Mouse (Mus musculus) brain, embryonic 18.5 days (tissue): ENCODE data around the gene Igf2bp3.
A peak's percentile ranks its signal among the peaks of the same experiment; 100 is the strongest.

Source experiments
- DNase-seq: peaks from one replicate; pipeline ENCODE4 v3.0.0-alpha.2; 2012; ENCODE audit warnings: low read depth, low spot score

Igf2bp3 gene

DNA sequence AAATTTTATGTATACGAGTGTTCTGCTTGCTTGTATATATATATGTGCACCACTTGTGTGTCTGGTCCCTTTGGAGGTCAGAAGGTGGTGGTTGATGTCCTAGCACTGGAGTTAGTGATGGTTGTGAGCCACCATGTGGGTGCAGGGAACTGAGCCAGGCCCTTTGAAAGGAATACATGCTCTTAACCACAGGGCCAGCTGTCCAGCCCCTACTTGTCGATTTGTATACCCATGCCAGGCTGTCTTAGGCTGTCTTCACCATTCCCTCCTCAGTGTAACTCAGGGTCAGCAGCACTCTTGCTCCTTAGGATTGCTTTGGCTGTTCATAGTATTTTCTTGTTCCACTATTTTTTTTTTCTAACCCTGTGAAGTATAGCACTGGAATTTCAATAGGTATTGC, 136.9 kb downstream of the Igf2bp3 start:
- DNase-seq, result no peak

DNA sequence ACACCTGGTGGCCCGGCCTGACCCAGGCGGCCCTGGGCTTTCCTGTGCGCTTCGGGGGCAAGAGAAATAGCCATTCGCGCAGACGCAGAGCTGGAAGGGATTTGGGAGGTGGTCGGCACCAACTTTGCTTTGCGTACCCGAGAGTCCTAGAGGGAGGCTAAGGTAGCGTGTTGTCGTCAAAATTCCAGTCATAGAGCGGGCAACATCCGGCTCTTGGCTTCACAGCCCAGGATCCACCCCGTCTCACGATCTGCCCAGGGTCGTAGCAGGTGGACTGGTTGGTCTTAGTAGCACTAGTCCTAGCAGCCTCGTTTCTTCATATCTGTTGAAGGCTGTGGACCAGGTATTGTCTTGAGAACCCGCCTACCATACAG, 140.7 kb downstream of the Igf2bp3 start:
- no peak for DNase-seq

DNA sequence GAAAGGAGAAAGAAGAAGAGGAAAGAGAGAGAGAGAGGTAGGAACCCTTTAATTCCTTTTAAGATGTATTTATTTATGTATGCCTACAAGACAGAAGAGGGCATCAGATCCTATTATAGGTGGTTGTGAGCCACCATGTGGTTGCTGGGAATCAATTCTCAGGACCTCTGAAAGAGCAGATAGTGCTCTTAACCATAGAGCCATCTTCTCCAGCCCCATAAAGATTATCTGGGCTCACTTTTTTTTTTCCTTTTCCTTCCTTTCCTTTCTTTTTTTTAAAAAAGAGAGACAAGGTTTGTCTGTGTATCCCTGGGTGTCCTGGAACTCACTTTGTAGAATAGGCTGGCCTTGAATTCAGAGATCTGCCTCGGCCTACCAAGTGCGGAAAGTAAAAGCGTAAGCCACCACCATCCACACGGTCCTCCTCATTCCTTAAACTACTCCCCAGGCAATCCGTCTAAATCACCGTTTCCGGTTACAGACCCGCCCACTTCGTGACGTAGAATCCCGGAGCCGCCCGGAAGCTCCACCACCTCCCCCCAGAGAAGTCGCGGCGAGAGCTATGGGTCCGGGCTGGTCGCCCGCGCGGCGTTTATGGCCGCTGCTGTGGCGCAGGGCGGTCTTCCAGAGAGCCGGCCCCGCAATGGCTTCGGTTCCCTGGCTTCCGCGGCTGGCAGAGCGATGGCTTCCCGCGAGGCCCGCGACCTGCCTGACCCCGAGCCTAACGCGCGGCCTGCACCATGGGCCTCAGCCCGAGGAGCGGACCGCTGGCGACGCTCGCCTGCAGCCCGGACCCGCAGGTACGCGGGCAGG, 141.2 kb downstream of the Igf2bp3 start, which contains the start of gene Malsu1:
TSS of gene Malsu1 (plus strand) at position 492 of the 813 bp plus-strand sequence.
- peak; percentile 85 for DNase-seq

DNA sequence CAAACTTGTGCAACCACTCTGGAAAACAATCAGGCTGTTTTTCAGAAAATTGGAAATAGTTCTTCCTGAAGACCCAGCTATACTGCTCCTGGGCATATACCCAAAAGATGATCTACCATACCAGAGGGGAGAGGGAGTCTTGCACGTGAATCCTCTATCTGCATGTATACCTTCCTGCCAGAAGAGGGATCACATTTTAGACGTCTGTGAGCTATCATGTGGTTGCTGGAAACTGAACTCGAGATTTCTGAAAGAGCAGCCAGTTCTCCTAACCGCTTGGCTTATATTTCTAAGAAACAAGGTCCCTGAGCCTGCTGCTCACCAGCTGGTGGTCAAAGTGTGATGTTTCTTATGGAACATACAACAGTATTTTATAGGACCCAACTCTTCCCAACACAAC, 146.4 kb downstream of the Igf2bp3 start:
- no peak for DNase-seq

DNA sequence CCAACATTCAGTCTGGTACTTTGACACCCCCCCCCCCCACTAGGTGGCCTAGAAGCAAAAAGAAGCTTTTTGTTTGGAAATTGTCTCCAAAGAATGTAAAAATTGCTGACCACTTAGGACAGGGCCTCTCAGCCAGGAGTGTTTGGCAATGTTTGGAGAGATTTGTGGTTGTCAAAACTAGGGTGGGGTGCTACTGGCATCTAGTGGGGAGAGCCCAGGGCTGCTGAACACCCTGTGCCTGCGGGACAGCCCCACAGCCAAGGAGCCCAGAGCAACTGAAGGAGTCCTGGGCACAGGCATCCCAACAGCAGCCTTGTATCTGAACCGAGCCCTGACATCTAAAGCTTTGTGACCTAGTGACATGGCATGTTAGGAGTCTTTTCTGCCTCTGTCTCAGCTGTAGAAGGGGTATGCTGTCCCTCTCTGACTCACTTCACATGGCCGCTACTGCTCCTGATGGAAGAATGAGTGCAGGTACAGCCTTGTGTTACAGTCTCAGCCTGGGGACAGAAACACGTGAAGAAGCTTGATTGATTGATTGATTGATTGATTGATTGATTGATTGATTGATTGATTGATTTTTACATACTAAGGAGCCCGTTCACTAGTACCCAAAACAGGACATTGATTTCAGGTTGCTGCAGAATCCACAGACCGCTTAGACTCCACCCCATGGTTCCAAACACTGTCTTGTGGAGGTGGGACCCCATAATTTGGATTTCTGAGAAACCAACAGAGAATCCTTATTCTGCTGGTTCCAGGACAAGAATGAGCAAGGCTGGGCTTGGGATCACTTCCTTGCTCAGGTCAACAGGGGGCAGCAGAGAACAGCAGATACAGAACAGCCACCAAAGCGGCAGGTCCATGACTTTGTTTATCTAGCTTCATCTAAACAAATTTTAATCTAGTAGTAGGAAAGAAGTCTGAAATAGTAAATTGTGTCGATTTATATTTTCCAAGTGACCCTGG, 157.4 kb downstream of the Igf2bp3 start:
- DNase-seq, result peak; percentile 36

DNA sequence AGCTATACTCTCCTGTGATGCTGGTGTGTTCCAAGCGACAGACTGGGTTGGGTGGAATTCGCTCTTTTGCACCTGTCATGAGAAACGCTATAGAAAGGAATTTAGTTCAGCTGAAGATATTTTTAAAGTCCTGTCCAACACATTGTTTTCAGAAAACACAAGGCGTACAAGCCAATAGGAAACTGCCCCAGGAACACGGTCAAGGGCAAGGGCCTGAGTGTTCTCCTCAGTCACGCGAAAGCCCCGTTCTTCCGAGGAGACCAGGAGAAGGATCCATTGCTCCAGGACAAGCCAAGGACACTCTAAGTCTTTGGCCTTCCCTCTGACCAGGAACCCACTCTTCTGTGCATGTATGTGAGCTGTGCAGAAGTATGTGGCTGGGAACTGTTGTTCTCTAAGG, 158.7 kb downstream of the Igf2bp3 start:
- no peak for DNase-seq

DNA sequence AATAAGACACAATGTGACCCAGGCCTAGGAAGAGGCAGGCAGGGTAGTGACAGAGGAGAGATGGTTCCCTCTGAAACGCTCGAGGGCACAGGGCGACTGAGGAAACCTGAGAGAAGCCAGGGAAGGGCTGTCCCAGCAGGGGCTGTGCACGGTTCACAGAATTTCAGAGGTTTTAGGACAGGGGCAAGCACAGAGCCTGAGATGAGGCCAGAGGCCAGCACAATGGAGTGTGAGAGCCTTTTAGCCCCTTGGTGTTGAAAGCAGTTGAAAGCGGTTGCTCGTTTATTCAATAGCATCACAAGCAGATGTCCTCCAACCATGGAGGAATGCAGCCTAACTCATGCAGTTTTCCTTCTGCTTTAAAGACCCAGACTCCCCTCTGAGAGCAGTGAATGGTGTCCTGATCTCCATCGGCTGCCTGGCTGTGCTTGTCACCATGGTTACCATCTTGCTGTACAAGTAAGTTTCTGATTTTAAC, 159.5 kb downstream of the Igf2bp3 start:
- peak; percentile 36 for DNase-seq

DNA sequence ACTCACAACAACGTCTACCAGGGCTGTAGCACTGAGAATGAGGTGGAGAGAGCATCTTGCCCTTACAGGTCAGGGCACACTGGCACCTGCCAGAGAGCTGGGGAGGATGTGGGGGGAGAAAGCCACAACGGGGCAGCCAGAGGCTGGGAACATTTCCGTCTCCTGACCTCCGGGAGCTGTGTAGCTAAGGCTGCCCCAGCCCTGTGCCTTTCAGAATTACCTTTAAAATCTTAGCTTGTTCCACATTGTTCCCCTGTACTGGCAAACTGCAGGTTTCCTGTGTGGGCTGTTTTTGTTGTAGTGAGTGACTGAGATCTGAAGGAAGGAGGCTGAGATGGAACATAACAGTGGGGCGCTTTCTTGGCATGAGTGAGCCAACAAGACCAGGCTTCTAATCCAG, 162.6 kb downstream of the Igf2bp3 start:
- DNase-seq, result no peak

DNA sequence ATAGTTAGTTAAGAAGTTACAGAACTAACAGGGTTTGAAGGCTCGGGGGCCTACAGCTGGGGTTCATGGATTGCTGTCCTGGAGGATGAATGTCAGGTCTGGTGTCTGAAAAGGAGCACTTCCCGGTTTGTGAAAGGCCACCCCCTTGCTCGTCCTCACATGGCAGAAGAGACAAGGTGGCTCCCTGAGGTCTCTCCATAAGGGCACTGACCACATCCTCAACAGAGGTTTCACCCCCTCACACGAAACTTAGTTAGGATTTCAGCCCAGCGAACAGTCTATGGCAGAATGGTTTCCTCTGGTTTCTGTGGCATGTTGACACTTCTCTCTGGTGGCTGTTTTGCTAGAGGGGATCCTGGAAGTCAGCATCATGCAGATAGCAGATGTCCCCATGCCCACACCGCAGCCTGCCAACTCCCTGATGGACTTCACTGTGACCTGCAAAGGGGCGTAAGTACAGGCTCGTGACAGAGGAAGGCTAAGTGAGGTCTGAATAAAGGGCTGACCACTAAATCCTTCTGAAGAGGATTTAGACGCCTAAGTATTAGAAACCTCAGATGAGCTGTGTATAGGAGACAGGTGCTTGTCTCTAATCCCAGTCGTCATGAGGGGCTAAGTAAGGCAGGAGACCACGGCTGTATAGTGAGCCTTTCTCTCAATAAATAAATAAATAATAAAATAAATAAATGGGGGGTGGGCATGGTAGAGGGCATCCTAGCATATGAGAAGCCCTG, 163.9 kb downstream of the Igf2bp3 start:
- DNase-seq, result no peak

DNA sequence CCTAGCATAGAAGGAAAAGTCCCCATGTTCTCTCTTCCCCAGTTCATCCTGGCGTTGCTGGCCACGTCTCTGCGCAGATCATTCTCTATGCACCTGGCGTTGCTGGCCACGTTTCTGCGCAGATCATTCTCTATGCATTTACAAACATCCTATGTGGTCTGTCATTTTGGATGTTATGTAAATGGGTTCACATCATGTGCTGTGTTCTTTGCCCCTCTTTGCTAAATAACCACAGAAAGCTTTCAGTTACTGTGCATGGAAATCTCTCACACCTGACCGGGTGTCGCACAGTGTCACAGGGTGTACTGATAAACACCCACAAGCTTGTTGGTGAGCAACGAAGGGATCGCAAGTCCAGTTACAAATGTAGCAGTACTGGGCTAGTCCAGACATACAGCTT, 166.4 kb downstream of the Igf2bp3 start:
- DNase-seq, result no peak

DNA sequence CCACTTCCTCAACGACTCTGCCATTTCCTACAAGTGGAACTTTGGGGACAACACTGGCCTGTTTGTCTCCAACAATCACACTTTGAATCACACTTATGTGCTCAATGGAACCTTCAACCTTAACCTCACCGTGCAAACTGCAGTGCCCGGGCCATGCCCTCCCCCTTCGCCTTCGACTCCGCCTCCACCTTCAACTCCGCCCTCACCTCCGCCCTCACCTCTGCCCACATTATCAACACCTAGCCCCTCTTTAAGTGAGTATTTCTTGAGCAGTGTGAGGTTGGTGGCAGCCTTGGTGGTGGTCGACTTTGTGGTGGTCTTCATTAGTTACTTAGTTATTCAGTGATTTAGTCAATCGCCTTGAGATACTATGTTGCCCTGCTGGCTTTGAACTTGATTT, 166.9 kb downstream of the Igf2bp3 start:
- no peak for DNase-seq

DNA sequence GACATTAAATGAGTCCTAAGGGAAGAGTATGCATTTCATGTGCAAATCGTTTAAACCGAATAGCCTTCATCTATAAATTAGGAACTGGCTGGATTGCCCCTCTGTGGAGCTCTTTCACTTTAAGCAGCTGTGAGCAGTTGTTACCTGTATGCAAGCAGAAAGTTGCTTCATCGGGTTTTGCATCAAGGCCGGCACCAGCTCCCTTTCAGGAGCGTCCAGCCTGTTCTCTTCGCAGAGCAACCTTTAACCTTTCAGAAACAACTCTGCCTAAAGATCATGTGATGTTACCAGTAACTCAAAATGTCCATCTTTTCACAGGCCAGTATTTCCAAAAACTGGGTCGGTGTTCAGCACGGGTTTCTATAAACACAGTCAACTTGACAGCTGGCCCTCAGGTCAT, 167.8 kb downstream of the Igf2bp3 start:
- DNase-seq, result no peak

DNA sequence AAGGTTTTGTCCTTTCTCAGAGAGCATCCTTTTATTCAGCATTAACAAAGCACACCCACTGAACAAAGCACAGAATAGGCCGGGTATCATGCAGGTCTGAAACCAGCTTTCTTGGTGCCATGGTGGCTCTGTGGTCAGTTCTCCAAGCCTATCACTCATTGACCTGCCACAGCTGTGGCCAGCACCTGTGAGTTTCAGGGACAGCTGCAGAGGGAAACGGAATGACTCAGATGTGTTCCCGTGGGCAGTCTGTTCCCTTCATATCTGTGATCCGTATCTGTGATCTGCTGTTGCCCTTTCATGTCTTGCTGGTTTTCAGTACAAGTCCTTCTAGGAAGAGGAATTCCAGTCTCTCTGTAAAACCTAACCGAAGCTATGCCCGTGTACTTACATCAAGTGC, 168.3 kb downstream of the Igf2bp3 start:
- DNase-seq, result no peak

DNA sequence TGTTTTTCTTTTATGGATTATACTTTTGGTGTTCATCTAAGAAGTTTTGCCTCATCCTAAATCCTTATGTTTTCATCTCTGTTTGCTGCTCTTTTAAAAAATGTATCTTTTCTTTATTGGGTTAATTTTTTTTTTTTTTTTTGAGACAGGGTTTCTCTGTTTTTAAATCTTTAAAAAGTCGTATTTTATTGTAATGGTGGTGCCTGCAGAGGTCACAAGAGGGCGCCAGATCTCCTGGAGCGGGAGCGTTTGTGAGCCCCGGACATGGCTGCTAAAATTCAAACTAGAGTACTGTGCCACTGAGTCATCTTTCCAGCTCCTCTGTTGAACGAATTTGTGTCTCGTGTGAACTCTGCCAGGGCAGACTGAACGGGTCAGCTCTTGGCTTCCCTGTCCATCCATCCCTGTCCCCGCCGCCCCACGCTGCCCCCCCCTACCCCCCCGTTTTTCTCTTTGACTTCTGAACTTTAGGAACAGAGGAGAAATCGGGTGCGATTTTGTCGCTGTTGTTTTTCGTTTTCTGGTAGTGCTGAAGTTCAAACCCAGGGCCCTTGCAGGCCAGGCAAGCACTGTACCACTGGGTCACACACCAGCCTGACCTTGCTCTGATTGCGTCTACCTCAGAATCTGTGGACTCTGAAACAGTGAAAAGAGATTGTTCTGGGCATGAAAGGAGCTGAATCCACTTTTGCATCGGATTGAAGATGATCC, 175.1 kb downstream of the Igf2bp3 start:
- DNase-seq, result peak; percentile 20

DNA sequence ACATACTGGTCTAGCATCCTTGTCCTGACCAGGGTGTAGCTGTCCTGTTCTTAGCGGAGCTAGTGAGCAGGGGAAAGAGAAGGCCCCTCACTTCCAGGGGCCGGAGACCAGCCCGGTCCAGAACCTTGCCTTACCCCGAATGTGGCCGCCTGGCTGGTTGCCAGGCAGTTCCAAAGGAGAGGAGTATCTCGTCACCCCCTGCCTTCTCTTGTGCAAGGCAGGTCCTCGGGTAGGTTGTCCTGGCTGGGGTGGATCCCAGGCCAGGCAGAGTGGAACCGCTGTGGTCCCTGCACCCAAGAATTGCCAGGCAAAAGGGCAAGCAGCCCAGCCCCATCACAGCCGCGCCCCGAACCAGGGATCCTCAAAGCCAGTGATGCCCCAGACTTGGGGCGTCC, 177.5 kb downstream of the Igf2bp3 start:
- DNase-seq, result no peak

DNA sequence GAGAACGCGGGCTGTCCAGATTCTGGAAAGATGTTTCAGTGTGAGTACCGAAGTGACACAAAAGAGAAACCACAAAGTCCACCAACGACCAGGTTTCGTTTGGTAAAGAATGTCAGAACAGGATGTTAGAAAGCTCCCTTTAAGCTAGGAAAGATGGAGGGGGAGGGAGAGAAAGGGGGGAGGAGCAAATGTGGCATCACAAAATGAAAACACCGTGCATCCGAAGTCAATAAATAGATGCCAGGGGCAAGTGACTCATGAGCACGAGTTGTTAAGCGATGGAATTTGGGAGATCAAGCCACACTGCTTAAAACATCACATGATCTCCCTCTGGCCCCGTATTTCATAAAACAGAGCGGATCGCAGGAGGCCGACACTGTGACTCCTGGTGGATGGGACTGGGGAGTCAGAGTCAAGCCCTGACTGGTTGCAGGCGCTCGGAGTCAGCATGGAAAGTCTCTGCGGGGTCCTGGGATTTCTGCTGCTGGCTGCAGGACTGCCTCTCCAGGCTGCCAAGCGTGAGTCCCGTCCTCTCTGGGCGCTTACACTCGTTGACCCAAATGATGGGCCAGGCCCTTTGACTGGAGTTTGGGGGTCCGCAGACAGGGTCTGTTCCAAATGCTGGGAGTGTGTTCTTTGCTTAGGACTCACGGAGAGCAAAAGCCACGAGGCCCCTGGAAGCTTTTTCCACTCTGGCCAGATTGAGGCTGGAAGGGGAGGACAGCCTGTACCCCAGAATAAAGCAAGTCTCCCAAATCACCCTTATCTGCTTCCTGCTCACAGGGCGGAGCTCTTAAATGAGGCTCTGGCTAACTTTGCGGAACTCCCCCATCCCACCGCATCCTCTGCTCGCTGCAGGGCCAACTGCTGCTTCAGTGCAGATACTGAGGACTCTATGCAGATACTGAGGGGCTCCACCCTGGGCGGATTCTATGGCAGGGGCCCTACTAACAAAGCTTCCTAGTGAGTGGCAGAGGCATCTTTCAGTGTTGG, 178.2 kb downstream of the Igf2bp3 start, which contains the start of gene Gpnmb:
TSS of gene Gpnmb (plus strand) at position 272 of the 993 bp plus-strand sequence.
- no peak for DNase-seq
